Mouse (Mus musculus) cortical plate, adult 2 months (tissue): ENCODE results near the gene Dusp10.

Source experiments
- CTCF ChIP-seq: fragments of 200-500 bp; IDR thresholded peaks from 2 replicates; pipeline ENCODE4 v1.5.1; 2011; ENCODE audit warnings: mild to moderate bottlenecking, control low read depth, low read length; ENCODE audit not compliant: insufficient read depth; ENCODE audit errors: extremely low read depth
- POLR2A ChIP-seq: fragments of 200-500 bp; IDR thresholded peaks from 2 replicates; pipeline ENCODE4 v1.6.1; 2011; ENCODE audit warnings: mild to moderate bottlenecking, low read length, control low read depth; ENCODE audit not compliant: insufficient read depth; ENCODE audit errors: extremely low read depth

DNA sequence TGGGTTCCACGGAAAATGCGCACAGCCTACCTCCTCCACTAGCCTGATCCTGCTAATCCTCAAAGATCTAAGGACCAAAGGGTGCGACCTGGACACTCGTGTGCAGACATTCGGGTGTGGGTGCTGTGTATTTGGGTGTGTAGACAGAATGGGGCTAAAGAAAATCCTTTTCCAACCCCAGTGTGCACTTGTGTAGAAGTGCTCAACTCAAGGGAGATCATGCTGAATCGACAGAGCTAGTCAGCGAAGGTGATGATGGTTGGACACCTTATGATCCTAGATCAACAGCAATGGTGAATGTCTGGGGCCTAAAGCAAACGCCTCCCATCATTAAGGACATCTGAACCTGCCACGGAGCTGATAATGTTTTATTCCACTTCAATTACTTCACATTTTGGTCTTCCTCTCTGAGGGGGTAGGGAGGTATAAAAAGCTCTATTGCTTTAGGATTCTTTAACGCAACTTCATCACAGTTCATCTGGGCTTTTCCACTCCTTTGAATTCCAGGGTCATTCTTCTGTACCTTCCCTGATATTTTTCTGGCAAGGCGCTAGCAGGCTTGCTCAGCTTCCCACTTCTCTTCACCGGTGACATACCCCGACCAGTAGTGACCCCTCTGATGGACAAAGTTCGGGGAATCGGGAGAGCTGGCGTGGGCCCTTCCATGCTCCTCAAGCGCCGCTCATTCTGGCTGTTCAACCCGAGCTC, 19.7 kb downstream of the Dusp10 start:
- TF ChIP-seq CTCF = no peak
- TF ChIP-seq POLR2A = no peak
